Mouse (Mus musculus) midbrain, embryonic 11.5 days (tissue): ENCODE data around the gene Spata31d1c. TPM values are rescaled to one million over a fixed set of nuclear protein-coding genes. Genes with fewer than 3 reads are reported as not detected.

Source experiments
- ATAC-seq: fragments of 200-750 bp; cut with Nextera tagmentation; 2 replicates; pipeline ENCODE4 v1.8.0; 2017; ENCODE audit warnings: moderate TSS enrichment, moderate library complexity; ENCODE audit not compliant: low FRiP score
- DNase-seq: peaks from one replicate; pipeline ENCODE4 v3.0.0; 2015; ENCODE audit warnings: low spot score; ENCODE audit errors: missing footprints
- H3K27ac ChIP-seq: fragments of 300-500 bp; sonication (generic); 2 replicates; pipeline ENCODE4 v1.5.1; 2014; ENCODE audit warnings: low read depth, low read length
- H3K27me3 ChIP-seq: fragments of 300-500 bp; sonication (generic); 2 replicates; pipeline ENCODE4 v1.6.1; 2014; ENCODE audit warnings: mild to moderate bottlenecking, low read length, moderate library complexity, mixed read lengths; ENCODE audit not compliant: control insufficient read depth, insufficient read depth
- H3K36me3 ChIP-seq: fragments of 300-500 bp; sonication (generic); 2 replicates; pipeline ENCODE4 v1.6.1; 2014; ENCODE audit warnings: mild to moderate bottlenecking, low read length, moderate library complexity, mixed read lengths; ENCODE audit not compliant: control insufficient read depth, insufficient read depth
- H3K4me1 ChIP-seq: fragments of 300-500 bp; sonication (generic); 2 replicates; pipeline ENCODE4 v1.6.1; 2014; ENCODE audit warnings: low read length; ENCODE audit not compliant: control insufficient read depth, insufficient read depth
- H3K4me2 ChIP-seq: fragments of 300-500 bp; sonication (generic); 2 replicates; pipeline ENCODE4 v1.6.1; 2014; ENCODE audit warnings: mild to moderate bottlenecking, moderate library complexity
- H3K4me3 ChIP-seq: fragments of 300-500 bp; sonication (generic); 2 replicates; pipeline ENCODE4 v1.5.1; 2014; ENCODE audit warnings: low read depth, low read length
- H3K9ac ChIP-seq: fragments of 300-500 bp; sonication (generic); 2 replicates; pipeline ENCODE4 v1.6.1; 2014; ENCODE audit warnings: low read length
- H3K9me3 ChIP-seq: fragments of 300-500 bp; sonication (generic); 2 replicates; pipeline ENCODE4 v1.6.1; 2016; ENCODE audit warnings: low read length; ENCODE audit not compliant: control insufficient read depth
- WGBS: fragments of 180-500 bp; shearing (Covaris S2); extraction: QIAGEN DNeasy Blood & Tissue Kit; methylation state at CpG from one replicate; pipeline ENCODE4 v1.1.7; 2014; 5-methylcytosine and 5-hydroxymethylcytosine counted together
- polyA plus RNA-seq: library from polyadenylated mRNA; unstranded; fragments of >200 nt; fragmentation: Nextera tagmentation; extraction: Ambion mirVana; gene quantifications from 2 replicates; pipeline ENCODE4 v1.2.1, GENCODE M21; 2014

Spata31d1c gene
- not detected in 2 replicates for polyA plus RNA-seq

- ATAC-seq, result no peak
- Histone ChIP-seq H3K27me3 (no peaks in the 10 kb centered on the region), H3K4me2 (no peak within 1 kb of the TSS), H3K9me3 (no peaks in the 10 kb centered on the region), H3K4me1 (no peaks in the 10 kb centered on the region), H3K27ac (no peak within 1 kb of the TSS), H3K9ac (no peak within 1 kb of the TSS), H3K36me3 (no peaks in the 10 kb centered on the region), H3K4me3 (no peak within 1 kb of the TSS)
- DNase-seq, result no peak
Observed at GRCm38 (mm10) chr13:65032758-65033157, at the start of gene Spata31d1c. TSS of gene Spata31d1c (plus strand) at chr13:65033058.

- ATAC-seq, result no peak
Observed at GRCm38 (mm10) chr13:64988828-64989227, 44.0 kb upstream of the Spata31d1c start.

GRCm38 (mm10) chr13:65005414-65005813, 27.4 kb upstream of the Spata31d1c start:
- H3K27ac ChIP-seq, result no peak overlapping the region
- DNase-seq (no peak), ATAC-seq (no peak)
- H3K36me3 ChIP-seq, result no peaks in the 10 kb centered on the region
- H3K4me2 ChIP-seq, result no peak overlapping the region
- H3K9ac ChIP-seq, result no peak overlapping the region
- H3K4me1 ChIP-seq, result no peaks in the 10 kb centered on the region
- H3K4me3 ChIP-seq, result no peak overlapping the region
- no peaks in the 10 kb centered on the region for H3K27me3 ChIP-seq
- no peaks in the 10 kb centered on the region for H3K9me3 ChIP-seq

More at GRCm38 (mm10) chr13:64988828-64989227, 44.0 kb upstream of the Spata31d1c start:
- Histone ChIP-seq H3K27me3 (no peaks in the 10 kb centered on the region), H3K27ac (no peak overlapping the region), H3K9me3 (no peaks in the 10 kb centered on the region), H3K4me3 (no peak overlapping the region), H3K4me1 (no peaks in the 10 kb centered on the region), H3K36me3 (no peaks in the 10 kb centered on the region), H3K9ac (no peak overlapping the region), H3K4me2 (no peak overlapping the region)
- DNase-seq, result no peak

GRCm38 (mm10) chr13:65006760-65007159, 26.1 kb upstream of the Spata31d1c start:
- H3K4me3 ChIP-seq, result no peak overlapping the region
- 75% methylated on average over 1 of the region's 1 CpGs for WGBS

GRCm38 (mm10) chr13:65007971-65008370, 24.9 kb upstream of the Spata31d1c start:
- H3K4me3 ChIP-seq, result no peak overlapping the region
- H3K9me3 ChIP-seq, result no peaks in the 10 kb centered on the region
- no peak overlapping the region for H3K27ac ChIP-seq
- DNase-seq (no peak), ATAC-seq (no peak)
- no peaks in the 10 kb centered on the region for H3K36me3 ChIP-seq
- no peak overlapping the region for H3K9ac ChIP-seq
- H3K4me1 ChIP-seq, result no peaks in the 10 kb centered on the region
- no peak overlapping the region for H3K4me2 ChIP-seq
- WGBS, result 80% methylated on average over 1 of the region's 1 CpGs
- H3K27me3 ChIP-seq, result no peaks in the 10 kb centered on the region

More at GRCm38 (mm10) chr13:65006760-65007159, 26.1 kb upstream of the Spata31d1c start:
- no peaks in the 10 kb centered on the region for H3K27me3 ChIP-seq
- H3K4me1 ChIP-seq, result no peaks in the 10 kb centered on the region
- H3K9ac ChIP-seq, result no peak overlapping the region
- H3K4me2 ChIP-seq, result no peak overlapping the region
- DNase-seq, result no peak
- no peak for ATAC-seq
- H3K27ac ChIP-seq, result no peak overlapping the region
- H3K36me3 ChIP-seq, result no peaks in the 10 kb centered on the region
- H3K9me3 ChIP-seq, result no peaks in the 10 kb centered on the region

- Histone ChIP-seq H3K9ac (no peak overlapping the region), H3K4me1 (no peaks in the 10 kb centered on the region), H3K4me3 (no peak overlapping the region), H3K9me3 (no peaks in the 10 kb centered on the region), H3K36me3 (no peaks in the 10 kb centered on the region), H3K4me2 (no peak overlapping the region), H3K27ac (no peak overlapping the region), H3K27me3 (no peaks in the 10 kb centered on the region)
- ATAC-seq (no peak), DNase-seq (no peak)
- WGBS, result 67% methylated on average over 4 of the region's 4 CpGs
Observed at GRCm38 (mm10) chr13:65011052-65011738, 21.7 kb upstream of the Spata31d1c start.

- no peak for DNase-seq
- 66% methylated on average over 4 of the region's 4 CpGs for WGBS
- ATAC-seq, result no peak
Observed at GRCm38 (mm10) chr13:65035057-65035456, 2.2 kb downstream of the Spata31d1c start.

GRCm38 (mm10) chr13:65052660-65053059, 19.8 kb downstream of the Spata31d1c start, which contains the start of gene Prss47:
TSS of gene Prss47 (minus strand) at chr13:65052760.
- ATAC-seq (no peak), DNase-seq (no peak)
- H3K4me3 ChIP-seq, result no peak within 1 kb of the TSS
- no peaks in the 10 kb centered on the region for H3K36me3 ChIP-seq
- H3K9me3 ChIP-seq, result no peaks in the 10 kb centered on the region; the same call in 1 of the 2 replicates
- no peaks in the 10 kb centered on the region for H3K27me3 ChIP-seq
- H3K9ac ChIP-seq, result no peak within 1 kb of the TSS
- no peak within 1 kb of the TSS for H3K4me2 ChIP-seq
- WGBS, result 91% methylated on average over 9 of the region's 9 CpGs
- no peaks in the 10 kb centered on the region for H3K4me1 ChIP-seq
- H3K27ac ChIP-seq, result no peak within 1 kb of the TSS

More at GRCm38 (mm10) chr13:65035057-65035456, 2.2 kb downstream of the Spata31d1c start:
- H3K4me3 ChIP-seq, result no peak overlapping the region
- no peaks in the 10 kb centered on the region for H3K36me3 ChIP-seq
- no peaks in the 10 kb centered on the region for H3K9me3 ChIP-seq
- H3K27ac ChIP-seq, result no peak overlapping the region
- no peaks in the 10 kb centered on the region for H3K27me3 ChIP-seq
- H3K4me1 ChIP-seq, result no peaks in the 10 kb centered on the region
- H3K4me2 ChIP-seq, result no peak overlapping the region
- H3K9ac ChIP-seq, result no peak overlapping the region

- 91% methylated on average over 2 of the region's 2 CpGs for WGBS
- Histone ChIP-seq H3K27ac (no peak overlapping the region), H3K9ac (no peak overlapping the region), H3K36me3 (no peaks in the 10 kb centered on the region; the same call in 1 of the 2 replicates), H3K4me2 (no peak overlapping the region), H3K4me1 (no peaks in the 10 kb centered on the region), H3K27me3 (no peaks in the 10 kb centered on the region), H3K4me3 (no peak overlapping the region), H3K9me3 (no peaks in the 10 kb centered on the region)
- no peak for DNase-seq
- no peak for ATAC-seq
Observed at GRCm38 (mm10) chr13:65069969-65070368, 37.1 kb downstream of the Spata31d1c start.
